In the genomic region with DNA sequence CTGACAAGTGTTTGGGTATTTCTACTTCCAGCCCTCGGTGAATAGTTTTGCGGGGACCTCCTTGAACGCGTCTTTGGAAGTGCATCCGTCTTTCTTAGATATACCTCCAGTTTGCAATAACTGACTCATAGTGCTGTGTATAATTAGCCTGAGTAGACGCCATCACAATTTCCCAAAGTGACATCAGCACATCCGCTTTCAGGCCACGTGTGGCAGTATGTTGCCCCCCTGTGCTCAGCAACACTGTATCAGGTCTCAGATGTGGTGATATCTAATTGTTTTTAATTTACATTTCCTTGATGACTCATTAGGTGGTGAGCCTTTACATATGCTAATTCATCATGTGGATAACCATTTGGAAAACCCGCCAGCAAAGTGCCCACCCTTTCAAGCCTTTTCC, we compare ENCODE assay signal across 22 mouse cellular contexts.
A peak's percentile ranks its signal among the peaks of the same experiment; 100 is the strongest.
DNase-seq lines count a peak whose midpoint lies in the region; ATAC-seq and TF ChIP-seq lines count a peak whose summit lies in the region.
"Had no signal": no experiment of that assay in that cellular context is flagged by ENCODE, and none has a peak within 500 bp of the region (broad histone marks: within the 10 kb centered on the region; RNA-seq: fewer than 3 reads in every experiment).

No protein-coding gene starts in this region.

- dilution Hi-C loops in CH12.LX (cut with MboI; ENCODE audit: extremely low pct_ligation_motif_present, extremely low pct_unique_long_range_greater_than_20kb, low sequenced_read_pairs): no loop called here

- ATAC-seq in forebrain, embryonic 14.5 days: no peak
- ATAC-seq in forebrain, embryonic 12.5 days (ENCODE audit: low FRiP score): no peak
- ATAC-seq in hindbrain, embryonic 16.5 days: no peak
- ATAC-seq: intestine, embryonic 15.5 days had no signal

- H3K79me2 ChIP-seq in CH12.LX (replicated peaks; ENCODE audit: control insufficient read depth, extremely low read depth, insufficient read depth, poor library complexity, severe bottlenecking): no peaks in the 10 kb centered on the region

- no peak overlapping the region for H3K4me3 ChIP-seq in forebrain, embryonic 14.5 days (ENCODE audit: low read depth, low read length)
- H3K4me3 ChIP-seq in forebrain, embryonic 12.5 days (replicated peaks): no peak overlapping the region
- H3K4me3 ChIP-seq in CH12.LX (replicated peaks in 1 of 3; ENCODE audit: low read depth in 2 of 3, low read length in 2 of 3, poor library complexity in 1 of 3): no peak overlapping the region
- H3K4me3 ChIP-seq in hindbrain, embryonic 16.5 days (ENCODE audit: low read length): no peak overlapping the region
- H3K4me3 ChIP-seq: embryonic facial prominence, embryonic 15.5 days; erythroblast, embryonic 14.5 days; forebrain, embryonic 10.5 days; hindbrain, embryonic 15.5 days; intestine, embryonic 15.5 days had no signal

- no peak overlapping the region for H3K4me2 ChIP-seq in forebrain, embryonic 14.5 days (ENCODE audit: low read length)
- no peak overlapping the region for H3K4me2 ChIP-seq in forebrain, embryonic 12.5 days
- H3K4me2 ChIP-seq in CH12.LX (ENCODE audit: insufficient read depth, low read depth, poor library complexity, severe bottlenecking): no peak overlapping the region
- no peak overlapping the region for H3K4me2 ChIP-seq in hindbrain, embryonic 16.5 days (ENCODE audit: low read length)
- H3K4me2 ChIP-seq: embryonic facial prominence, embryonic 15.5 days; hindbrain, embryonic 15.5 days; intestine, embryonic 15.5 days had no signal

- peak; percentile 42 for DNase-seq in forebrain, embryonic 14.5 days (ENCODE audit: low spot score)
- DNase-seq in CD4-positive helper T cell, adult 2 months (ENCODE audit: low read depth, low spot score): peak; percentile 61
- DNase-seq in CH12.LX (ENCODE audit: extremely low read depth): no peak
- peak; percentile 62 for DNase-seq in induced T-regulatory cell, adult 2 months (ENCODE audit: low read depth)
- no peak for DNase-seq in layer of hippocampus, postnatal 36 days
- DNase-seq in frontal cortex, adult 2 months (ENCODE audit: extremely low spot score in 1 of 2, low spot score in 1 of 2): no peak
- DNase-seq: adrenal gland, postnatal 14 days; cerebellum, adult 18-20 months; cerebellum, postnatal 14 days; embryo, embryonic 11 days; gastrocnemius, postnatal 36 days; heart, adult 11 months; heart, postnatal 10 days; heart, postnatal 4 days; kidney, adult 18-20 months had no signal

- TF ChIP-seq CTCF in CH12.LX (conservative IDR thresholded peaks at IDR 0.05 in 1 of 2, IDR thresholded peaks at IDR 0.05 in 1 of 2; ENCODE audit: low read depth in 2 of 2, low read length in 2 of 2): no peak

- peaks cover 36% of the 10 kb centered on the region for H3K4me1 ChIP-seq in forebrain, embryonic 14.5 days (ENCODE audit: control insufficient read depth, insufficient read depth, low read length)
- peaks cover 42% of the 10 kb centered on the region for H3K4me1 ChIP-seq in forebrain, embryonic 12.5 days
- peaks cover 15 to 70% of the 10 kb centered on the region in 2 experiments for H3K4me1 ChIP-seq in CH12.LX (ENCODE audit: control insufficient read depth in 1 of 2, insufficient read depth in 2 of 2)
- peaks cover 39% of the 10 kb centered on the region for H3K4me1 ChIP-seq in hindbrain, embryonic 16.5 days (ENCODE audit: control insufficient read depth, insufficient read depth, low read depth, low read length)

- TF ChIP-seq POLR2A in CH12.LX (IDR thresholded peaks at IDR 0.05; ENCODE audit: low read depth, low read length): no peak

- no peak for TF ChIP-seq EP300 in CH12.LX (IDR thresholded peaks at IDR 0.05; ENCODE audit: low read length)

- no peaks in the 10 kb centered on the region for H3K9me3 ChIP-seq in forebrain, embryonic 14.5 days (replicated peaks; ENCODE audit: control insufficient read depth, low read length)
- no peaks in the 10 kb centered on the region for H3K9me3 ChIP-seq in forebrain, embryonic 12.5 days
- no peaks in the 10 kb centered on the region for H3K9me3 ChIP-seq in CH12.LX (replicated peaks; ENCODE audit: low read length)
- H3K9me3 ChIP-seq in hindbrain, embryonic 16.5 days (ENCODE audit: control insufficient read depth, low read length): no peaks in the 10 kb centered on the region
- H3K9me3 ChIP-seq: embryonic facial prominence, embryonic 15.5 days; forebrain, embryonic 10.5 days; hindbrain, embryonic 15.5 days; intestine, embryonic 15.5 days had no signal

- no peak for TF ChIP-seq RAD21 in CH12.LX (IDR thresholded peaks at IDR 0.05; ENCODE audit: low read depth, low read length)

- H3K27ac ChIP-seq in forebrain, embryonic 14.5 days (ENCODE audit: low read depth, low read length): no peak overlapping the region
- H3K27ac ChIP-seq in forebrain, embryonic 12.5 days: no peak overlapping the region
- H3K27ac ChIP-seq in CH12.LX (ENCODE audit: insufficient read depth, low read depth): no peak overlapping the region
- no peak overlapping the region for H3K27ac ChIP-seq in hindbrain, embryonic 16.5 days (ENCODE audit: low read depth, low read length)
- H3K27ac ChIP-seq: embryonic facial prominence, embryonic 15.5 days; forebrain, embryonic 10.5 days; hindbrain, embryonic 15.5 days; intestine, embryonic 15.5 days had no signal

- H3K36me3 ChIP-seq in forebrain, embryonic 14.5 days (ENCODE audit: control insufficient read depth, insufficient read depth, low read length): peaks cover 29% of the 10 kb centered on the region; the same call in 1 of the 2 replicates
- H3K36me3 ChIP-seq in forebrain, embryonic 12.5 days (replicated peaks): peaks cover 31% of the 10 kb centered on the region
- peaks cover 0 to 45% of the 10 kb centered on the region in 2 experiments for H3K36me3 ChIP-seq in CH12.LX (replicated peaks in 1 of 2; ENCODE audit: control insufficient read depth in 1 of 2, insufficient read depth in 1 of 2, low read length in 1 of 2)
- peaks cover 2% of the 10 kb centered on the region; the same call in 1 of the 2 replicates for H3K36me3 ChIP-seq in hindbrain, embryonic 16.5 days (ENCODE audit: control insufficient read depth, insufficient read depth, low read length)
- H3K36me3 ChIP-seq: hindbrain, embryonic 15.5 days had no signal

- in situ Hi-C loops in CH12.LX (cut with MboI; ENCODE audit: low pct_ligation_motif_present, low pct_unique_long_range_greater_than_20kb, low sequenced_read_pairs): loop anchor here (5.0 kb wide), 1 partner anchor 52 kb away; no protein-coding TSS in a partner anchor

- H3K27me3 ChIP-seq in forebrain, embryonic 14.5 days (replicated peaks; ENCODE audit: control insufficient read depth, insufficient read depth, low read length): no peaks in the 10 kb centered on the region
- H3K27me3 ChIP-seq in forebrain, embryonic 12.5 days: no peaks in the 10 kb centered on the region
- no peaks in the 10 kb centered on the region for H3K27me3 ChIP-seq in CH12.LX (replicated peaks)
- no peaks in the 10 kb centered on the region for H3K27me3 ChIP-seq in hindbrain, embryonic 16.5 days (replicated peaks; ENCODE audit: control insufficient read depth, insufficient read depth, low read length)
- H3K27me3 ChIP-seq: embryonic facial prominence, embryonic 15.5 days; hindbrain, embryonic 15.5 days; intestine, embryonic 15.5 days had no signal

- H3K9ac ChIP-seq in forebrain, embryonic 14.5 days (ENCODE audit: low read length): no peak overlapping the region
- H3K9ac ChIP-seq in forebrain, embryonic 12.5 days: no peak overlapping the region
- H3K9ac ChIP-seq in CH12.LX (ENCODE audit: insufficient read depth, low read depth): no peak overlapping the region
- H3K9ac ChIP-seq in hindbrain, embryonic 16.5 days (ENCODE audit: low read depth, low read length): no peak overlapping the region
- H3K9ac ChIP-seq: embryonic facial prominence, embryonic 15.5 days; hindbrain, embryonic 15.5 days; intestine, embryonic 15.5 days had no signal

- WGBS in forebrain, embryonic 14.5 days: 62% methylated on average over 9 of the region's 9 CpGs
- WGBS in forebrain, embryonic 12.5 days: 77% methylated on average over 9 of the region's 9 CpGs
- WGBS in hindbrain, embryonic 16.5 days: 63% methylated on average over 9 of the region's 9 CpGs

TF ChIP-seq in CH12.LX, 34 proteins besides CTCF, POLR2A, EP300 and RAD21:
- TF ChIP-seq TBP (conservative IDR thresholded peaks at IDR 0.05; ENCODE audit: low read depth, low read length) (no peak), BHLHE40 (IDR thresholded peaks at IDR 0.05; ENCODE audit: low read depth, low read length) (peak; percentile 39; the same call in 1 of the 2 replicates), TCF12 (IDR thresholded peaks at IDR 0.05; ENCODE audit: low read depth, low read length) (no peak), GABPA (IDR thresholded peaks at IDR 0.05; ENCODE audit: insufficient replicate concordance, low read depth, low read length) (no peak), ETS1 (conservative IDR thresholded peaks at IDR 0.05; ENCODE audit: low read depth, low read length) (no peak), MXI1 (IDR thresholded peaks at IDR 0.05; ENCODE audit: low read depth, low read length) (no peak)
TF ChIP-seq in CH12.LX: peak in this region for 1.

Comparison
In these comparisons a context has a peak if more than half of its experiments do, and no peak if none do; other contexts are left out.
1. DNase-seq: peak in forebrain, embryonic 14.5 days (single experiment), CD4-positive helper T cell, adult 2 months (single experiment) and induced T-regulatory cell, adult 2 months (single experiment); none in CH12.LX (single experiment), layer of hippocampus, postnatal 36 days (0 of 2) and frontal cortex, adult 2 months (0 of 2).